Mouse (Mus musculus) MEL (cell line): ENCODE measurements around the gene Pou5f1. TPM values are rescaled to one million over a fixed set of nuclear protein-coding genes. Genes with fewer than 3 reads are reported as not detected.

Source experiments
- DNase-seq: peaks from one replicate; pipeline ENCODE4 v3.0.0; 2011; ENCODE audit warnings: low read depth, low spot score
- H3K27ac ChIP-seq: 2 replicates; pipeline ENCODE4 v1.5.1; 2012; ENCODE audit warnings: low read depth, mild to moderate bottlenecking, control low read depth, low read length, moderate library complexity; ENCODE audit not compliant: control insufficient read depth
- H3K27me3 ChIP-seq, 2 experiments: fragments of 150-350 bp in 1 of 2; sonication (generic) in 1 of 2; 2 replicates each; pipeline ENCODE4 v1.6.1; 2012; ENCODE audit warnings: low read length in 2 of 2, mild to moderate bottlenecking in 2 of 2, improper control_type of control experiment in 1 of 2, moderate library complexity in 1 of 2; ENCODE audit not compliant: insufficient read depth in 2 of 2, control insufficient read depth in 1 of 2
- H3K36me3 ChIP-seq, 2 experiments: 2 replicates each; pipeline ENCODE4 v1.6.1; 2012 to 2014; ENCODE audit warnings: low read length in 2 of 2, improper control_type of control experiment in 1 of 2, inconsistent platforms in 1 of 2, mild to moderate bottlenecking in 1 of 2; ENCODE audit not compliant: insufficient read depth in 2 of 2, control insufficient read depth in 1 of 2
- H3K4me1 ChIP-seq, 2 experiments: fragments of 150-350 bp in 1 of 2; sonication (generic) in 1 of 2; 2 replicates each; pipeline ENCODE4 v1.6.1; 2012; ENCODE audit warnings: low read length in 2 of 2, improper control_type of control experiment in 1 of 2, mild to moderate bottlenecking in 1 of 2; ENCODE audit not compliant: insufficient read depth in 2 of 2, control insufficient read depth in 1 of 2
- H3K4me3 ChIP-seq, 2 experiments: fragments of 150-350 bp in 1 of 2; sonication (generic) in 1 of 2; 2 replicates each; pipeline ENCODE4 v1.5.1; 2012; ENCODE audit warnings: low read depth in 2 of 2, low read length in 2 of 2, mild to moderate bottlenecking in 2 of 2, moderate library complexity in 2 of 2, control low read depth in 1 of 2, improper control_type of control experiment in 1 of 2; ENCODE audit not compliant: control insufficient read depth in 1 of 2, insufficient read depth in 1 of 2
- H3K79me2 ChIP-seq: 2 replicates; pipeline ENCODE4 v1.6.1; 2012; ENCODE audit warnings: mild to moderate bottlenecking, low read length, moderate library complexity; ENCODE audit not compliant: control insufficient read depth, poor library complexity, insufficient read depth
- H3K9ac ChIP-seq: 2 replicates; pipeline ENCODE4 v1.6.1; 2012; ENCODE audit warnings: low read depth, mild to moderate bottlenecking, control low read depth, low read length, moderate library complexity; ENCODE audit not compliant: control insufficient read depth, poor library complexity, severe bottlenecking
- H3K9me3 ChIP-seq: fragments of 150-350 bp; sonication (generic); replicated peaks from 2 replicates; pipeline ENCODE4 v1.6.1; 2012; ENCODE audit warnings: mild to moderate bottlenecking, low read length, improper control_type of control experiment, moderate library complexity; ENCODE audit not compliant: insufficient read depth
- BHLHE40 ChIP-seq: IDR thresholded peaks from 2 replicates; pipeline ENCODE4 v1.6.1; 2012; ENCODE audit warnings: low read depth, mild to moderate bottlenecking, inconsistent platforms, low read length, improper control_type of control experiment, borderline replicate concordance
- CHD1 ChIP-seq: IDR thresholded peaks from 2 replicates; pipeline ENCODE4 v1.6.1; 2012; ENCODE audit warnings: low read depth, mild to moderate bottlenecking, inconsistent platforms, low read length, improper control_type of control experiment
- E2F4 ChIP-seq: IDR thresholded peaks from 2 replicates; pipeline ENCODE4 v1.6.1; 2011; ENCODE audit warnings: low read depth, low read length, improper control_type of control experiment, borderline replicate concordance
- ETS1 ChIP-seq: IDR thresholded peaks from 2 replicates; pipeline ENCODE4 v1.6.1; 2012; ENCODE audit warnings: low read depth, mild to moderate bottlenecking, inconsistent platforms, low read length, improper control_type of control experiment, moderate library complexity
- GATA1 ChIP-seq: IDR thresholded peaks from 2 replicates; pipeline ENCODE4 v1.6.1; 2011; ENCODE audit warnings: low read depth, low read length, improper control_type of control experiment
- KAT2A ChIP-seq: conservative IDR thresholded peaks from 2 replicates; pipeline ENCODE4 v1.6.1; 2012; ENCODE audit warnings: low read depth, low read length, improper control_type of control experiment, inconsistent platforms
- MAX ChIP-seq: IDR thresholded peaks from 2 replicates; pipeline ENCODE4 v1.6.1; 2011; ENCODE audit warnings: low read length, improper control_type of control experiment
- MAZ ChIP-seq: IDR thresholded peaks from 2 replicates; pipeline ENCODE4 v1.6.1; 2012; ENCODE audit warnings: low read depth, mild to moderate bottlenecking, inconsistent platforms, low read length, improper control_type of control experiment
- MYB ChIP-seq: IDR thresholded peaks from 2 replicates; pipeline ENCODE4 v1.6.1; 2011; ENCODE audit warnings: mild to moderate bottlenecking, low read depth, low read length, improper control_type of control experiment
- NELFE ChIP-seq: IDR thresholded peaks from 2 replicates; pipeline ENCODE4 v1.6.1; 2011; ENCODE audit warnings: low read depth, low read length, improper control_type of control experiment
- NRF1 ChIP-seq: IDR thresholded peaks from 2 replicates; pipeline ENCODE4 v1.6.1; 2014; ENCODE audit warnings: low read depth, mild to moderate bottlenecking, inconsistent platforms, low read length, improper control_type of control experiment, moderate library complexity; ENCODE audit not compliant: poor library complexity, insufficient read depth, severe bottlenecking
- POLR2AphosphoS5 ChIP-seq: IDR thresholded peaks from 2 replicates; pipeline ENCODE4 v1.6.1; 2012; ENCODE audit warnings: low read depth, borderline replicate concordance, mild to moderate bottlenecking, inconsistent platforms, low read length, moderate library complexity, mixed read lengths
- RCOR1 ChIP-seq: IDR thresholded peaks from 2 replicates; pipeline ENCODE4 v1.6.1; 2012; ENCODE audit warnings: low read depth, mild to moderate bottlenecking, inconsistent platforms, low read length, improper control_type of control experiment
- SMC3 ChIP-seq: IDR thresholded peaks from 2 replicates; pipeline ENCODE4 v1.6.1; 2011; ENCODE audit warnings: low read depth, low read length, improper control_type of control experiment
- TBP ChIP-seq: IDR thresholded peaks from 2 replicates; pipeline ENCODE4 v1.8.0; 2011; ENCODE audit warnings: low read depth, low read length, improper control_type of control experiment
- TCF12 ChIP-seq: IDR thresholded peaks from 2 replicates; pipeline ENCODE4 v1.6.1; 2014; ENCODE audit warnings: low read depth, mild to moderate bottlenecking, inconsistent platforms, low read length, improper control_type of control experiment, moderate library complexity
- USF2 ChIP-seq, 2 experiments: IDR thresholded peaks; 2 replicates each; pipeline ENCODE4 v1.6.1; 2011 to 2012; ENCODE audit warnings: improper control_type of control experiment in 2 of 2, low read length in 2 of 2, borderline replicate concordance in 1 of 2, inconsistent platforms in 1 of 2, low read depth in 1 of 2, mild to moderate bottlenecking in 1 of 2; ENCODE audit not compliant: insufficient read depth in 1 of 2
- ZKSCAN1 ChIP-seq: IDR thresholded peaks from 2 replicates; pipeline ENCODE4 v1.6.1; 2012; ENCODE audit warnings: low read depth, mild to moderate bottlenecking, inconsistent platforms, low read length, improper control_type of control experiment, moderate library complexity
- ZMIZ1 ChIP-seq: IDR thresholded peaks from 2 replicates; pipeline ENCODE4 v1.6.1; 2012; ENCODE audit warnings: low read depth, mild to moderate bottlenecking, inconsistent platforms, low read length, improper control_type of control experiment, moderate library complexity
- polyA plus RNA-seq, 2 experiments: library from polyadenylated mRNA; stranded (reverse) in 1 of 2; unstranded in 1 of 2; fragments of >175 nt in 1 of 2; fragments of >200 nt in 1 of 2; gene quantifications; 2 replicates each; pipeline versions ENCODE4 v1.2.1 to v1.2.4; 2012; ENCODE audit warnings: low replicate concordance in 2 of 2, low read depth in 1 of 2; ENCODE audit not compliant: insufficient read length in 2 of 2, insufficient read depth in 1 of 2, missing spikeins in 1 of 2
- total RNA-seq: library from RNA; depleted of rRNA; stranded (reverse); fragments of 300-350 nt; gene quantifications from 2 replicates; pipeline ENCODE4 v1.2.3, GENCODE M21; 2012

Gene Pou5f1
- total and polyA plus RNA-seq, 3 experiments = not detected

GRCm38 (mm10) chr17:35503849-35504248 lies 2.0 kb upstream of the Pou5f1 start:
- Histone ChIP-seq H3K36me3 (no peaks in the 10 kb centered on the region), H3K9me3 (no peaks in the 10 kb centered on the region), H3K27ac (no peak overlapping the region), H3K4me3 (no peak overlapping the region), H3K9ac (no peak overlapping the region), H3K4me1 (0 out of 4 replicates have a peak, but pooled peaks cover 0 to 2% of the 10 kb centered on the region in 2 experiments), H3K79me2 (no peaks in the 10 kb centered on the region), H3K27me3 (no peaks in the 10 kb centered on the region; a peak in 1 of 4 replicates)
- no peak for DNase-seq
- TF ChIP-seq ETS1 (no peak), KAT2A (no peak), TBP (no peak), NRF1 (no peak), RCOR1 (no peak), CHD1 (no peak)

GRCm38 (mm10) chr17:35504628-35505481 lies 963 bp upstream of the Pou5f1 start:
- Histone ChIP-seq H3K9me3 (no peaks in the 10 kb centered on the region), H3K79me2 (no peaks in the 10 kb centered on the region), H3K27me3 (no peaks in the 10 kb centered on the region; a peak in 1 of 4 replicates), H3K4me1 (no peaks in the 10 kb centered on the region)
- TF ChIP-seq NELFE = no peak
- no peak for TF ChIP-seq MAX
- TF ChIP-seq MYB = no peak
- TF ChIP-seq SMC3 = no peak
- TF ChIP-seq GATA1 = no peak
- TF ChIP-seq E2F4 = no peak
- no peak for TF ChIP-seq BHLHE40
- no peak for TF ChIP-seq ZMIZ1
- no peak for TF ChIP-seq ZKSCAN1
- no peak for TF ChIP-seq MAZ
- TF ChIP-seq POLR2AphosphoS5 = no peak
- no peak for TF ChIP-seq TCF12
- TF ChIP-seq USF2 (IDR thresholded peaks at IDR 0.05; ENCODE audit: borderline replicate concordance in 1 of 2, insufficient read depth in 1 of 2, low read depth in 1 of 2, low read length in 2 of 2) = no peak
- TF ChIP-seq, all 39 proteins: peak for 0
- no peak for DNase-seq
- no peak overlapping the region for H3K27ac ChIP-seq
- no peak overlapping the region for H3K4me3 ChIP-seq
- no peak overlapping the region for H3K9ac ChIP-seq
- no peaks in the 10 kb centered on the region for H3K36me3 ChIP-seq
